Mouse (Mus musculus): Measurements from ENCODE around the gene Fbxw18.
A peak's percentile ranks its signal among the peaks of the same experiment; 100 is the strongest.
"Not testable (repeated sequence)": the region's sequence is repeated elsewhere in the genome, so short reads cannot be mapped to it uniquely, and the experiment has no call there.

Fbxw18 gene

DNA sequence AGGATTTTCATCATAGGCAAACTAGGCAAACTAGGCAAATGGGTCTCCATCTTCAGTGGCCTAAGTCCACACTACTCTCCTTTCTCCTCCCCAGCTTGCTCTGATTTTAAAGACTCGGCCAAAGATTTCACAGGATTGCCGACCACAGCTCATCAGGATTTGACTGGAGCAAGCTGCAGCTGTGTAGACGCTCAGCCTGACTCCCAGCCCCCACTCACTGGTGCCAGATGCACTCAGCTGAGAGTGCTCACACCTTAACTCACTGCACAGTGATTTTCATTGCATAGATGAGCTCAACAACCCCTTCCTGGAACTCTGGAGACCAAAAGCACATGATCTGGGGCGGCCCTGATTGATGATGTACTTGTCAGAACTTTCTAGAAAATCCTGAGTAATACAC, at the start of gene Fbxw18:
TSS of gene Fbxw18 (minus strand) at position 101 of the 400 bp plus-strand sequence.
- DNase-seq (ENCODE audit: low spot score): not testable (repeated sequence)

DNA sequence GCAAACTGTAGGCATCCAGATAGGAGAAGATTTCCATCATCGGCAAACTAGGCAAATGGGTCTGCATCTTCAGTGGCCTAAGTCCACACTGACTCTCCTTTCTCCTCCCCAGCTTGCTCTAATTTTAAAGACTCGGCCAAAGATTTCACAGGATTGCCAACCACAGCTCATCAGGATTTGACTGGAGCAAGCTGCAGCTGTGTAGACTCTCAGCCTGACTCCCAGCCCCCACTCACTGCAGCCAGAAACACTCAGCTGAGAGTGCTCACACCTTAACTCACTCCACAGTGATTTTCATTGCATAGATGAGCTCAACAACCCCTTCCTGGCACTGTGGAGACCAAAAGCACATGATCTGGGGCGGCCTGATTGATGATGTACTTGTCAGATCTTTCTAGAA, 43.5 kb upstream of the Fbxw18 start, which contains the start of gene Fbxw26:
TSS of gene Fbxw26 (minus strand) at position 101 of the 400 bp plus-strand sequence.
- not testable (repeated sequence) for DNase-seq (ENCODE audit: low spot score)

DNA sequence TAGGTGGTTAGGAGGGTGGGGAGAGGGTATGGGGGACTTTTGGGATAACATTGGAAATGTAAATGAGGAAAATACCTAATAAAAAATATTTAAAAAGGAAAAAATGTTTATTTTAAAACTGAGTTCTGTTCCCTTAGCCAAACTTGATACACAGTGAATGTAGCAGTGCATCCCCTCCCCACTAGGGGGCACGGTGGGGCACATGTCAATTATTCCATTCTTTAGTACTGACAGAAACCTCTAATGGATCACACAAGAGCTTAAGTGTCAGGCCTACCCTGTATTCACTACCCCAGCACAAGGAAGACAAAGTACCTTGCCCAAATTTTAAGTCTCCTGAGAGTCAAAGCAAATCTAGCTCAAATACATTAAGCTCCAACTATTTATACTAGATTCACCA, 17.2 kb downstream of the Fbxw18 start:
- DNase-seq (ENCODE audit: low spot score): peak; percentile 47

DNA sequence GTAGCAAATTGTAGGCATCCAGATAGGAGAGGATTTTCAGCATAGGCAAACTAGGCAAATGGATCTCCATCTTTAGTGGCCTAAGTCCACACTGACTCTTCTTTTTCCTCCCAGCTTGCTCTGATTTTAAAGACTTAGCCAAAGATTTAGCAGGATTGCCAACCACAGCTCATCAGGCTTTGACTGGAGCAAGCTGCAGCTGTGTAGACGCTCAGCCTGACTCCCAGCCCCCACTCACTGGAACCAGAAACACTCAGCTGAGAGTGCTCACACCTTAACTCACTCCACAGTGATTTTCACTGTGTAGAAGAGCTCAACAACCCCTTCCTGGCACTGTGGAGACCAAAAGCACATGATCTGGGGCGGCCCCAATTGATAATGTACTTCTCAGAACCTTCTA, 37.9 kb downstream of the Fbxw18 start, which contains the start of gene Fbxw25:
TSS of gene Fbxw25 (minus strand) at position 101 of the 400 bp plus-strand sequence.
- not testable (repeated sequence) for DNase-seq (ENCODE audit: low spot score)

Measured in ovary, postnatal 36 days (tissue).